Mouse (Mus musculus) bone marrow, adult 2 months (tissue): ENCODE measurements around the gene Gna14.

Experiments used
- CTCF ChIP-seq: fragments of 200-500 bp; IDR thresholded peaks from 2 replicates; pipeline ENCODE4 v1.5.1; 2011; ENCODE audit warnings: low read length, control low read depth; ENCODE audit not compliant: control insufficient read depth, insufficient read depth
- POLR2A ChIP-seq: fragments of 200-500 bp; IDR thresholded peaks from 2 replicates; pipeline ENCODE4 v1.6.1; 2011; ENCODE audit warnings: low read depth, mild to moderate bottlenecking, control low read depth, low read length, borderline replicate concordance; ENCODE audit not compliant: control insufficient read depth

GRCm38 (mm10) chr19:16459317-16459716 is 23.8 kb downstream of the Gna14 start:
- no peak for TF ChIP-seq CTCF
- TF ChIP-seq POLR2A: no peak
